ENCODE assay signal across 9 mouse cellular contexts in the genomic region with DNA sequence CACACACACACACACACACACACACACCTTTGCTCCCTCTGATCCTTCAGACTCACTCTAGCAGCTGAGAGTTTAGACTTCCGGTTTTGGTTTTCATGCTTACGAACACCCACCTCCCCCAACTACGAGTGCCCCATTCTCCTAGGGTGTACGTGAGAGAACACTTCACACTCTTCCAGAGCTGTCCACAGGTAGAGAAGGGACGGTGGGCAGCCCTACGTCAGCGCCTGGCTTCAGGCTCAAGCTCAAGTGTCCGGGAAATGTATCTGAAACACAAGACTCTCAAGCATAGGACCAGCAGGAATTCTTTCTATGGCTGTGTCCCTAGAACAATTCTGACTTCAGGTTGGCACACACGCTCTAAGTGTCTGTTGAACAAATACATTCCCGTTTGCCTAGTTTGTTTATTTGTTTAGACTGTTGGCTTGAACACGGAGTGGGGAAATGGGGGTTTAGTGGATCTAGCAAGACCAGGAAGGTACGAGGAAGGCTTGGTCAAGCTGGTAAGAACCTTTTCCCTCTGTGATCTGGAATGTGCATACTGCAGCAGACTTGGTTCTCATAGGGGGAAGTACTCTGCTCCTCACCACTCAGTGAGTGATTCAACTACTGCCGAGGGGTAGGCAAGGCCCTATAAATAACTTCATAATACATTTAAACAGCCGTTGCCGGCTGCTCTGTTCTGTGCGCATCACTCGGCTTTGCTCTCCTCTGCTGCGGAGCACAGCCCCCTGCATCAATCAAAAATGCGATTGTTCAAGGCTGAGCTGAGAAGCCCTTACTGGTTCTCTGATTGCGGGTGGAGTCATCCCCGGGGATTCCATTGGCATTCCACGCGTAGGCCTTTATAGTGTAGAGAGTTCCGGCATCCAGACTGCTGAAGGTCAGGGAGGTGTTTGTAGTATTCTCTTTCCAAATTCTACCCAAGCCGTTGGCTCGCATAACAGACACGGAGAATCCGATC. TPM values are rescaled to one million over a fixed set of nuclear protein-coding genes. Genes with fewer than 3 reads are reported as not detected.
DNase-seq lines count a peak whose midpoint lies in the region; ATAC-seq and TF ChIP-seq lines count a peak whose summit lies in the region.
"Had no signal": no experiment of that assay in that cellular context is flagged by ENCODE, and none has a peak within 500 bp of the region (broad histone marks: within the 10 kb centered on the region; RNA-seq: fewer than 3 reads in every experiment).

No protein-coding gene starts in this region.

- H3K27ac ChIP-seq in midbrain, postnatal 0 days (ENCODE audit: low read depth, low read length): no peak overlapping the region
- no peak overlapping the region for H3K27ac ChIP-seq in midbrain, embryonic 15.5 days
- peak overlapping the region; percentile 86 for H3K27ac ChIP-seq in bone marrow macrophage, adult 2 months (ENCODE audit: insufficient read depth, low read depth, low read length)
- peak overlapping the region; percentile 87 for H3K27ac ChIP-seq in intestine, embryonic 14.5 days (ENCODE audit: low read depth)
- peak overlapping the region; percentile 89 for H3K27ac ChIP-seq in lung, postnatal 0 days (ENCODE audit: low read length)
- peak overlapping the region; percentile 43 for H3K27ac ChIP-seq in small intestine, adult 2 months (ENCODE audit: insufficient read depth, low read depth, low read length)

- no peak for ATAC-seq in midbrain, postnatal 0 days (ENCODE audit: low FRiP score)
- no peak for ATAC-seq in midbrain, embryonic 15.5 days (replicated peaks)
- ATAC-seq in intestine, embryonic 14.5 days (replicated peaks; ENCODE audit: low FRiP score, low TSS enrichment, low read depth): peak; percentile 76
- peak; percentile 94 for ATAC-seq in lung, postnatal 0 days

- TF ChIP-seq CTCF in midbrain, postnatal 0 days (IDR thresholded peaks at IDR 0.05): no peak
- TF ChIP-seq CTCF in bone marrow macrophage, adult 2 months (IDR thresholded peaks at IDR 0.05; ENCODE audit: low read depth, low read length): no peak
- no peak for TF ChIP-seq CTCF in lung, postnatal 0 days (IDR thresholded peaks at IDR 0.05)
- TF ChIP-seq CTCF in small intestine, adult 2 months (IDR thresholded peaks at IDR 0.05; ENCODE audit: extremely low read depth, insufficient read length, insufficient replicate concordance, low read depth, low read length): no peak

- WGBS in midbrain, postnatal 0 days: 75% methylated on average over 28 of the region's 28 CpGs
- 70% methylated on average over 28 of the region's 28 CpGs for WGBS in midbrain, embryonic 15.5 days
- 35% methylated on average over 28 of the region's 28 CpGs for WGBS in intestine, embryonic 14.5 days
- WGBS in lung, postnatal 0 days: 28% methylated on average over 28 of the region's 28 CpGs
- 65% methylated on average over 28 of the region's 28 CpGs for WGBS in small intestine, adult 2 months

- H3K27me3 ChIP-seq in midbrain, postnatal 0 days (ENCODE audit: insufficient read depth, low read length): no peaks in the 10 kb centered on the region
- H3K27me3 ChIP-seq in midbrain, embryonic 15.5 days (replicated peaks): no peaks in the 10 kb centered on the region
- H3K27me3 ChIP-seq in intestine, embryonic 14.5 days (replicated peaks; ENCODE audit: control insufficient read depth, insufficient read depth, low read length): no peaks in the 10 kb centered on the region
- no peaks in the 10 kb centered on the region for H3K27me3 ChIP-seq in lung, postnatal 0 days (replicated peaks; ENCODE audit: insufficient read depth, low read length)
- H3K27me3 ChIP-seq in small intestine, adult 2 months (ENCODE audit: control insufficient read depth, insufficient read depth, low read length): no peaks in the 10 kb centered on the region

- H3K9me3 ChIP-seq in midbrain, postnatal 0 days (ENCODE audit: low read length): no peaks in the 10 kb centered on the region
- H3K9me3 ChIP-seq in midbrain, embryonic 15.5 days: no peaks in the 10 kb centered on the region
- no peaks in the 10 kb centered on the region for H3K9me3 ChIP-seq in intestine, embryonic 14.5 days (ENCODE audit: control insufficient read depth, low read length)
- H3K9me3 ChIP-seq in lung, postnatal 0 days (ENCODE audit: low read length): no peaks in the 10 kb centered on the region

- H3K4me3 ChIP-seq in midbrain, postnatal 0 days (ENCODE audit: low read depth, low read length): no peak overlapping the region
- H3K4me3 ChIP-seq in midbrain, embryonic 15.5 days: no peak overlapping the region
- peak overlapping the region; percentile 47 for H3K4me3 ChIP-seq in bone marrow macrophage, adult 2 months (ENCODE audit: insufficient read depth, low read length)
- H3K4me3 ChIP-seq in intestine, embryonic 14.5 days (ENCODE audit: low read depth, low read length): no peak overlapping the region
- no peak overlapping the region for H3K4me3 ChIP-seq in lung, postnatal 0 days (ENCODE audit: low read depth, low read length)
- H3K4me3 ChIP-seq in small intestine, adult 2 months (ENCODE audit: low read depth, low read length): no peak overlapping the region
- H3K4me3 ChIP-seq: erythroblast, embryonic 14.5 days had no signal

- H3K4me2 ChIP-seq in midbrain, postnatal 0 days (ENCODE audit: low read depth, low read length, poor library complexity, severe bottlenecking): no peak overlapping the region
- no peak overlapping the region for H3K4me2 ChIP-seq in midbrain, embryonic 15.5 days
- peak overlapping the region; percentile 36 for H3K4me2 ChIP-seq in intestine, embryonic 14.5 days (ENCODE audit: low read length)
- H3K4me2 ChIP-seq in lung, postnatal 0 days (replicated peaks; ENCODE audit: low read depth, low read length): peak overlapping the region; percentile 39

- DNase-seq in midbrain, postnatal 0 days (ENCODE audit: low spot score): peak; percentile 5
- peak; percentile 66 for DNase-seq in intestine, embryonic 14.5 days (ENCODE audit: low spot score)
- DNase-seq in lung, postnatal 0 days (ENCODE audit: low spot score): peak; percentile 91
- DNase-seq in cerebellum, postnatal 10 days: no peak
- no peak for DNase-seq in ovary, postnatal 10 days (ENCODE audit: low spot score)

- no peak for TF ChIP-seq POLR2A in bone marrow macrophage, adult 2 months (IDR thresholded peaks at IDR 0.05; ENCODE audit: borderline replicate concordance, low read depth, low read length)
- TF ChIP-seq POLR2A in small intestine, adult 2 months (IDR thresholded peaks at IDR 0.05; ENCODE audit: low read depth, low read length): no peak

- TF ChIP-seq EP300 in lung, postnatal 0 days (IDR thresholded peaks at IDR 0.05): peak; percentile 71; the same call in 1 of the 2 replicates

- no peaks in the 10 kb centered on the region for H3K36me3 ChIP-seq in midbrain, postnatal 0 days (ENCODE audit: insufficient read depth, low read length)
- no peaks in the 10 kb centered on the region for H3K36me3 ChIP-seq in midbrain, embryonic 15.5 days (replicated peaks)
- no peaks in the 10 kb centered on the region for H3K36me3 ChIP-seq in intestine, embryonic 14.5 days (ENCODE audit: control insufficient read depth, insufficient read depth, low read length)
- H3K36me3 ChIP-seq in lung, postnatal 0 days (ENCODE audit: insufficient read depth, low read length): no peaks in the 10 kb centered on the region
- H3K36me3 ChIP-seq in small intestine, adult 2 months (ENCODE audit: control insufficient read depth, insufficient read depth, low read length): no peaks in the 10 kb centered on the region

- no peak overlapping the region for H3K9ac ChIP-seq in midbrain, postnatal 0 days (replicated peaks; ENCODE audit: low read length, poor library complexity, severe bottlenecking)
- H3K9ac ChIP-seq in midbrain, embryonic 15.5 days: no peak overlapping the region
- H3K9ac ChIP-seq in intestine, embryonic 14.5 days (ENCODE audit: low read length): no peak overlapping the region
- no peak overlapping the region for H3K9ac ChIP-seq in lung, postnatal 0 days (replicated peaks; ENCODE audit: low read depth)

- no peaks in the 10 kb centered on the region for H3K4me1 ChIP-seq in midbrain, postnatal 0 days (ENCODE audit: insufficient read depth, low read length)
- peaks cover 4% of the 10 kb centered on the region; the same call in 1 of the 2 replicates for H3K4me1 ChIP-seq in midbrain, embryonic 15.5 days
- H3K4me1 ChIP-seq in bone marrow macrophage, adult 2 months (ENCODE audit: control insufficient read depth, insufficient read depth, low read length): peaks cover 65% of the 10 kb centered on the region
- H3K4me1 ChIP-seq in intestine, embryonic 14.5 days (replicated peaks; ENCODE audit: control insufficient read depth, insufficient read depth, low read length): peaks cover 13% of the 10 kb centered on the region; the same call in 1 of the 2 replicates
- peaks cover 5% of the 10 kb centered on the region; the same call in 1 of the 2 replicates for H3K4me1 ChIP-seq in lung, postnatal 0 days (ENCODE audit: insufficient read depth, low read depth, low read length)
- peaks cover 5% of the 10 kb centered on the region; the same call in 1 of the 2 replicates for H3K4me1 ChIP-seq in small intestine, adult 2 months (ENCODE audit: control insufficient read depth, insufficient read depth, insufficient read length, low read length)

RNA-seq across cellular contexts. Expression of gene Fndc7, which starts 9.0 kb away (rescaled TPM):
- not detected in 2 replicates for total RNA-seq in midbrain, postnatal 0 days (2014; rRNA removed)
- 0.09 TPM in 1 of 2 replicates, not detected in the other for polyA plus RNA-seq in midbrain, postnatal 0 days (2015; fragmentation: Nextera tagmentation; extraction: Ambion mirVana)
- polyA plus RNA-seq in midbrain, embryonic 15.5 days (2015; fragmentation: Nextera tagmentation; extraction: Ambion mirVana): 0.05 and 0.18 TPM in 2 replicates
- 0.51 and 1.0 TPM in 2 replicates for polyA plus RNA-seq in bone marrow macrophage, adult 2 months (2012; ENCODE audit: insufficient read depth, insufficient read length, missing spikeins)
- polyA plus RNA-seq in intestine, embryonic 14.5 days (2014; fragmentation: Nextera tagmentation; extraction: Ambion mirVana): 0.09 and 0.19 TPM in 2 replicates
- polyA plus RNA-seq in lung, postnatal 0 days (2015; fragmentation: Nextera tagmentation; extraction: Ambion mirVana): 1.7 and 1.9 TPM in 2 replicates
- polyA plus RNA-seq in small intestine, adult 2 months (2012; rRNA removed): 0.10 TPM in 2 replicates
- polyA plus RNA-seq: erythroblast, embryonic 14.5 days had no signal

RNA-seq across cellular contexts. Expression of gene Prpf38b, which starts 30.7 kb away (rescaled TPM):
- total RNA-seq in midbrain, postnatal 0 days (2014; rRNA removed): 33.5 and 36.9 TPM in 2 replicates
- 32.5 and 42.2 TPM in 2 replicates for polyA plus RNA-seq in midbrain, postnatal 0 days (2015; fragmentation: Nextera tagmentation; extraction: Ambion mirVana)
- 55.8 TPM in 2 replicates for polyA plus RNA-seq in midbrain, embryonic 15.5 days (2015; fragmentation: Nextera tagmentation; extraction: Ambion mirVana)
- 198 and 227 TPM in 2 replicates for polyA plus RNA-seq in bone marrow macrophage, adult 2 months (2012; ENCODE audit: insufficient read depth, insufficient read length, missing spikeins)
- polyA plus RNA-seq in intestine, embryonic 14.5 days (2014; fragmentation: Nextera tagmentation; extraction: Ambion mirVana): 57.0 and 66.0 TPM in 2 replicates
- polyA plus RNA-seq in lung, postnatal 0 days (2015; fragmentation: Nextera tagmentation; extraction: Ambion mirVana): 42.5 and 48.7 TPM in 2 replicates
- polyA plus RNA-seq in small intestine, adult 2 months (2012; rRNA removed): 38.0 and 73.9 TPM in 2 replicates

RNA-seq across cellular contexts. Expression of gene Stxbp3, which starts 40.5 kb away (rescaled TPM):
- 8.8 and 12.3 TPM in 2 replicates for total RNA-seq in midbrain, postnatal 0 days (2014; rRNA removed)
- 10.7 and 11.7 TPM in 2 replicates for polyA plus RNA-seq in midbrain, postnatal 0 days (2015; fragmentation: Nextera tagmentation; extraction: Ambion mirVana)
- polyA plus RNA-seq in midbrain, embryonic 15.5 days (2015; fragmentation: Nextera tagmentation; extraction: Ambion mirVana): 14.0 and 14.1 TPM in 2 replicates
- 128 and 141 TPM in 2 replicates for polyA plus RNA-seq in bone marrow macrophage, adult 2 months (2012; ENCODE audit: insufficient read depth, insufficient read length, missing spikeins)
- 38.7 and 41.5 TPM in 2 replicates for polyA plus RNA-seq in intestine, embryonic 14.5 days (2014; fragmentation: Nextera tagmentation; extraction: Ambion mirVana)
- 58.1 and 60.6 TPM in 2 replicates for polyA plus RNA-seq in lung, postnatal 0 days (2015; fragmentation: Nextera tagmentation; extraction: Ambion mirVana)
- 1.7 and 4.5 TPM in 2 replicates for polyA plus RNA-seq in small intestine, adult 2 months (2012; rRNA removed)

RNA-seq across cellular contexts. Expression of gene Henmt1, which starts 58.8 kb away (rescaled TPM):
- 1.3 and 2.3 TPM in 2 replicates for total RNA-seq in midbrain, postnatal 0 days (2014; rRNA removed)
- polyA plus RNA-seq in midbrain, postnatal 0 days (2015; fragmentation: Nextera tagmentation; extraction: Ambion mirVana): 2.2 and 2.6 TPM in 2 replicates
- polyA plus RNA-seq in midbrain, embryonic 15.5 days (2015; fragmentation: Nextera tagmentation; extraction: Ambion mirVana): 2.3 and 3.4 TPM in 2 replicates
- not detected in 2 replicates for polyA plus RNA-seq in bone marrow macrophage, adult 2 months (2012; ENCODE audit: insufficient read depth, insufficient read length, missing spikeins)
- 0.40 and 0.70 TPM in 2 replicates for polyA plus RNA-seq in intestine, embryonic 14.5 days (2014; fragmentation: Nextera tagmentation; extraction: Ambion mirVana)
- polyA plus RNA-seq in lung, postnatal 0 days (2015; fragmentation: Nextera tagmentation; extraction: Ambion mirVana): 0.23 and 0.30 TPM in 2 replicates
- polyA plus RNA-seq in small intestine, adult 2 months (2012; rRNA removed): not detected in 2 replicates
- polyA plus RNA-seq: erythroblast, embryonic 14.5 days had no signal

RNA-seq across cellular contexts. Expression of gene Gm9857, which starts 59.4 kb away (rescaled TPM):
- total RNA-seq in midbrain, postnatal 0 days (2014; rRNA removed): not detected in 2 replicates
- polyA plus RNA-seq in midbrain, postnatal 0 days (2015; fragmentation: Nextera tagmentation; extraction: Ambion mirVana): not detected in 2 replicates
- polyA plus RNA-seq in midbrain, embryonic 15.5 days (2015; fragmentation: Nextera tagmentation; extraction: Ambion mirVana): not detected in 2 replicates
- polyA plus RNA-seq in bone marrow macrophage, adult 2 months (2012; ENCODE audit: insufficient read depth, insufficient read length, missing spikeins): not detected in 2 replicates
- not detected in 2 replicates for polyA plus RNA-seq in intestine, embryonic 14.5 days (2014; fragmentation: Nextera tagmentation; extraction: Ambion mirVana)
- not detected in 2 replicates for polyA plus RNA-seq in lung, postnatal 0 days (2015; fragmentation: Nextera tagmentation; extraction: Ambion mirVana)
- polyA plus RNA-seq in small intestine, adult 2 months (2012; rRNA removed): not detected in 2 replicates
- polyA plus RNA-seq: erythroblast, embryonic 14.5 days had no signal

Comparison
In these comparisons a context has a peak if more than half of its experiments do, and no peak if none do; other contexts are left out.
1. ATAC-seq: peak in intestine, embryonic 14.5 days (single experiment) and lung, postnatal 0 days (single experiment); none in midbrain, postnatal 0 days (single experiment) and midbrain, embryonic 15.5 days (single experiment).
2. DNase-seq: peak in midbrain, postnatal 0 days (single experiment), intestine, embryonic 14.5 days (single experiment) and lung, postnatal 0 days (single experiment); none in cerebellum, postnatal 10 days (0 of 2) and ovary, postnatal 10 days (single experiment).
3. H3K27ac ChIP-seq: peak in bone marrow macrophage, adult 2 months (single experiment), intestine, embryonic 14.5 days (single experiment), lung, postnatal 0 days (single experiment) and small intestine, adult 2 months (single experiment); none in midbrain, postnatal 0 days (single experiment) and midbrain, embryonic 15.5 days (single experiment).
4. H3K4me2 ChIP-seq: peak in intestine, embryonic 14.5 days (single experiment) and lung, postnatal 0 days (single experiment); none in midbrain, postnatal 0 days (single experiment) and midbrain, embryonic 15.5 days (single experiment).